Mouse (Mus musculus) cortical plate, adult 2 months (tissue): ENCODE measurements around the gene Ggps1. TPM values are rescaled to one million over a fixed set of nuclear protein-coding genes. Genes with fewer than 3 reads are reported as not detected.

Source experiments
- H3K27ac ChIP-seq: fragments of 200-500 bp; 2 replicates; pipeline ENCODE4 v1.5.1; 2012; ENCODE audit warnings: low read length, control low read depth, inconsistent platforms; ENCODE audit not compliant: insufficient read depth
- H3K4me1 ChIP-seq: fragments of 200-500 bp; 2 replicates; pipeline ENCODE4 v1.6.1; 2011; ENCODE audit warnings: low read length; ENCODE audit not compliant: control insufficient read depth, insufficient read depth
- H3K4me3 ChIP-seq: fragments of 200-500 bp; 2 replicates; pipeline ENCODE4 v1.5.1; 2011; ENCODE audit warnings: mild to moderate bottlenecking, low read length, control low read depth; ENCODE audit not compliant: insufficient read depth
- CTCF ChIP-seq: fragments of 200-500 bp; IDR thresholded peaks from 2 replicates; pipeline ENCODE4 v1.5.1; 2011; ENCODE audit warnings: mild to moderate bottlenecking, control low read depth, low read length; ENCODE audit not compliant: insufficient read depth; ENCODE audit errors: extremely low read depth
- POLR2A ChIP-seq: fragments of 200-500 bp; IDR thresholded peaks from 2 replicates; pipeline ENCODE4 v1.6.1; 2011; ENCODE audit warnings: mild to moderate bottlenecking, low read length, control low read depth; ENCODE audit not compliant: insufficient read depth; ENCODE audit errors: extremely low read depth
- polyA plus RNA-seq: library from polyadenylated mRNA; depleted of rRNA; stranded (reverse); fragments of >200 nt; gene quantifications from 2 replicates; pipeline ENCODE4 v1.2.3, GENCODE M21; 2012; rRNA removed

Gene Ggps1
- polyA plus RNA-seq, 1 experiment = 47.4 TPM

- H3K4me3 ChIP-seq = no peak overlapping the region
- no peak overlapping the region for H3K27ac ChIP-seq
- no peaks in the 10 kb centered on the region for H3K4me1 ChIP-seq
- TF ChIP-seq POLR2A (no peak), CTCF (no peak)
Measured at GRCm38 (mm10) chr13:14018852-14019251, 44.4 kb downstream of the Ggps1 start.

GRCm38 (mm10) chr13:14018283-14018682 lies 45.0 kb downstream of the Ggps1 start:
- Histone ChIP-seq H3K4me1 (no peaks in the 10 kb centered on the region), H3K4me3 (no peak overlapping the region), H3K27ac (no peak overlapping the region)
- TF ChIP-seq CTCF = no peak
- TF ChIP-seq POLR2A = no peak

GRCm38 (mm10) chr13:14015609-14016008 lies 47.7 kb downstream of the Ggps1 start:
- Histone ChIP-seq H3K4me1 (peaks cover 2% of the 10 kb centered on the region), H3K4me3 (no peak overlapping the region), H3K27ac (no peak overlapping the region)
- TF ChIP-seq POLR2A (no peak), CTCF (no peak)

DNA sequence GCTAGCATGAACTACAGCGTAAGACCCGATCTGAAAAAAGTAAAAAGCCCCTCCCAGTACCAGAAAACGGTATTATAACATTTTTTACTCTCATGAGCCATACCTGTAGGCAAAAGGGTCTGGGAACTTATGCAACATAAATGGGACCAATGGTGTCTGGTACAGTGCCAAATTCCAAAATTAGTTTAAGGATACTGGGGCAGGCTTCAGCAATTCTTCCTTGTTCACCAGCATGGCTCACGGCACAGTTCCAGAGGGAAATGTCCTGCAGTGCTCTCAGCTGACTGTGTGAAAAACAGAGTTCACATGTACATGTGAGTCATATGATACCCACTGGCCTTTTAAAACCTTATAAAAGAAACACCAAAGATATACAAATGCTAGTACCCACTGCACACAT lies 48.7 kb downstream of the Ggps1 start:
- Histone ChIP-seq H3K4me1 (peaks cover 2% of the 10 kb centered on the region), H3K4me3 (no peak overlapping the region), H3K27ac (no peak overlapping the region)
- TF ChIP-seq POLR2A = no peak
- no peak for TF ChIP-seq CTCF

DNA sequence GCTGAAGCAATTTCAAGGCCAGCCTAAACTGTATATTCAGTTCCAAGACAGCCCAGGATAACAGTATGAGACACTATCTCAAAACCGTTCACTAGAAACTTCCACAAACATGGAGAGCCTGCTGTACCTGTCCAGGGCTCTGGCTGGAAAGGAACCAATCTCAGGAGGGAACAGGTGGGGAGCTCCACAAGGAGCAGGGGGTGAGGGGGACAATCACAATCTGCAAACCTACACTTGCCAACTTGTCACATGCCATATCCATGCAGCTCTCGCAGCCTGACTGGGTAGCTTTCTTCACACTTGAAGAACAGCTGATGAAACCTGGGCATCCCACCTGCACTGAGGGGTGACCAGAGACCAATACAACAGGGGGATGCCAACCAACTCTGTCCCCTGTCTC lies 49.3 kb downstream of the Ggps1 start:
- TF ChIP-seq CTCF (no peak), POLR2A (no peak)
- H3K4me1 ChIP-seq = peaks cover 2% of the 10 kb centered on the region
- no peak overlapping the region for H3K4me3 ChIP-seq
- H3K27ac ChIP-seq = no peak overlapping the region

DNA sequence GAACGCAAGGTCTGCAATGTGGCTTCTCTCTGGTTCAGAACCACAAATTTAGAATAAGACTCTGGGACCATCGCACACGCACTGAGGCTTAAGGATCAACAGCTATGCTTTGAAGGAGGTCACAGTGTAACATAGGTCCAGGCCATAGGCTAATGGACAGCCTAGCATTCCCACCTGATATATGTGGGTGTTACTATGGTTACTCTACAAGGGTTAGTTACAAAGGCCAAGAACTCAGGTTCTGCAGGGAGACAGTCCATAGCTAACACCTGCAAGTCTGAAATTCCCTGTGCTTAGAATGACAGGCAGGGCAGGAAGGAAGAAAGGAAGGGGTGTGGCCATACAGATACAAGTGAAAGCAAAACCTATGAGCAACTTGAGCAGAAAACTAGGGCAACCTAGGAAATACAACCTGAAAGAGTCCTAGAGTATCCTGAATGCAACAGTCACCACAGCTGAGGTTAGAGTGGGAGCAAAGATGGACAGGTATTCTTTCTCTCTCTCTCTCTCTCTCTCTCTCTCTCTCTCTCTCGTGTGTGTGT lies 51.8 kb downstream of the Ggps1 start:
- H3K27ac ChIP-seq = no peak overlapping the region
- TF ChIP-seq POLR2A (no peak), CTCF (no peak)
- H3K4me3 ChIP-seq = no peak overlapping the region
- peaks cover 2% of the 10 kb centered on the region for H3K4me1 ChIP-seq

DNA sequence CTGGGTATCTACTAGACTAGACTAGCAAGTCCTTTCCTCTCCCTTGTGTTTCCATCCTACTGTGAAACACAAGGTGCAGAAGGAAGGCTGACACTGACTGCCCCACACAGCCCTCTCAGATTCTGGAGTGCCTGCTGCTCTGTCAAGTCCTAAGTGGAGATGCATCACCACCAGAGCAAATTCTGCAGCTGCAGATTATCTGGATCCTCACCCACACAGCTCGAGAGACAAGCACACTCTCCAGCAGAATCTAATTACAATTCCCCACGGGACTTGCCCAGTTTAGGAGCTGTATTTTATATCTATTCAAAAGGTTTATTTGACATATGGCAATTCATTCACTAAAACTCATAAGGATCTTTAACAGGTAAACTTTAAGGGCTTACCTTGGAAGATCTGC lies 57.2 kb downstream of the Ggps1 start:
- H3K27ac ChIP-seq = no peak overlapping the region

DNA sequence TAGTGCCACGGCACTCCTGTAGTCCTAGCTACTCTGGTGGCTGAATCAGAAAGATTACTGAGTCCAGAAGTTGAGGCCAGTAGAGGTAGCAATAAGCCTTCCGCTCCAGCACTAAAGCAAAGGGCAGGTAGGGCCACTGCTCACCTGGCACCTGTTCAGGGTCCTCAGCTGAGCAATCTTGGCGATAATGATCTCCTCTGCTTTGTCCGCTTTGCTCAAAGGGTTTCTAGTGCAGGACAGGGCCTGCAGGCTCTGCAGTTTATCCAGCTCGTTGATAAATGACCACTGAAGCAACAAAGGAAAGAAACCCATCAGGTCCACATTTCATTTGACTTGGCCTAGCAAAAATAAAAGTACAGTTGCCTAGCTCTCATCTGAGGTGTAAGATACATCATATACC lies 58.3 kb downstream of the Ggps1 start:
- no peaks in the 10 kb centered on the region for H3K4me1 ChIP-seq
- no peak overlapping the region for H3K4me3 ChIP-seq
- no peak for TF ChIP-seq POLR2A
- no peak for TF ChIP-seq CTCF
- no peak overlapping the region for H3K27ac ChIP-seq

More for the DNA sequence above, 57.2 kb downstream of the Ggps1 start:
- no peak for TF ChIP-seq CTCF
- no peak for TF ChIP-seq POLR2A
- no peak overlapping the region for H3K4me3 ChIP-seq
- H3K4me1 ChIP-seq = no peaks in the 10 kb centered on the region

GRCm38 (mm10) chr13:14004086-14004485 lies 59.2 kb downstream of the Ggps1 start:
- TF ChIP-seq CTCF (no peak; the same call in 1 of the 2 replicates), POLR2A (no peak)
- Histone ChIP-seq H3K4me1 (no peaks in the 10 kb centered on the region), H3K27ac (no peak overlapping the region), H3K4me3 (no peak overlapping the region)

- TF ChIP-seq CTCF (no peak), POLR2A (no peak)
- Histone ChIP-seq H3K4me1 (no peaks in the 10 kb centered on the region), H3K4me3 (no peak overlapping the region), H3K27ac (no peak overlapping the region)
Measured at GRCm38 (mm10) chr13:14002706-14003105, 60.6 kb downstream of the Ggps1 start.

Other genes starting within 250 kb of the Ggps1 start
- gene B3galnt2, start 109.0 kb downstream of the Ggps1 start, polyA plus RNA-seq = 19.8 and 22.2 TPM in 2 replicates
- 178 and 208 TPM in 2 replicates for gene Tbce, start 23.9 kb downstream of the Ggps1 start, polyA plus RNA-seq
- gene Arid4b, start 256 bp downstream of the Ggps1 start, polyA plus RNA-seq = 26.3 and 29.2 TPM in 2 replicates